Mouse (Mus musculus) embryo, embryonic 9.5 days (tissue): Measurements from ENCODE around the gene Nol12.

ENCODE experiments used
- DNase-seq: peaks from one replicate; pipeline ENCODE4 v3.0.0-alpha.2; 2017; ENCODE audit errors: extremely low spot score

The Nol12 gene

GRCm38 (mm10) chr15:78916052-78916826, 18.5 kb upstream of the Nol12 start:
- no peak for DNase-seq

DNA sequence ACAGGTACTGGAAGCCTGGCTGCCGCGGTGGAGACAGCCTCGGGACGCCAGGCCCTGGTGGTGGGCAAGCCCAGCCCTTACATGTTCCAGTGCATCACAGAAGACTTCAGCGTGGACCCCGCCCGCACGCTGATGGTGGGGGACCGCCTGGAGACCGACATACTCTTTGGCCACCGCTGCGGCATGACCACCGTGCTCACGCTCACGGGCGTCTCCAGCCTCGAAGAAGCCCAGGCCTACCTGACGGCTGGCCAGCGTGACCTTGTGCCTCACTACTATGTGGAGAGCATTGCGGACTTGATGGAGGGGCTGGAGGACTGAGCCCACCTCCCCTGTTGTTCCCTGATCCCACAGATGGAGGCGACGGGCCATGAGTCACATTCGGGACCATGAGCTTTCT, 16.6 kb upstream of the Nol12 start:
- no peak for DNase-seq

- DNase-seq = no peak
These were observed 14.8 kb upstream of the Nol12 start for GRCm38 (mm10) chr15:78919914-78920313.

DNA sequence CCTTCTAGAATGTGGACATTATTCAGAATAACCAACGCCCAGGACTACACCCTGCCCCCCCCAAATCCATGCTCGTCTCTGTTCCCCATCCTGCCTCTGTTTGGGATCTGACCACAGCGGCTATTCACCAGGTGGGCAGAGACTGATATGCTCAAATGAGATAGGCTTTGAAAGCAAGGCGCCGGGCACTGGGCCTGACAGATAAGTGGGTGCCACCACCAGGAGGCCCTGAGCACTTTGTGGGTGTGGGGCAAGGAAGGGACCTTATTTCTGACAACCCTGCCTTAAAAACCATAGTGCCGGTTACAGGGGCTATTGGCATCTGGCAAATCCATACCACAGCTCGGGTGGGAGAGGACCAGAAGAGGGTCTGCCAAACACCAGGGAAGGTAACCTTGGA, 12.0 kb upstream of the Nol12 start:
- no peak for DNase-seq

DNA sequence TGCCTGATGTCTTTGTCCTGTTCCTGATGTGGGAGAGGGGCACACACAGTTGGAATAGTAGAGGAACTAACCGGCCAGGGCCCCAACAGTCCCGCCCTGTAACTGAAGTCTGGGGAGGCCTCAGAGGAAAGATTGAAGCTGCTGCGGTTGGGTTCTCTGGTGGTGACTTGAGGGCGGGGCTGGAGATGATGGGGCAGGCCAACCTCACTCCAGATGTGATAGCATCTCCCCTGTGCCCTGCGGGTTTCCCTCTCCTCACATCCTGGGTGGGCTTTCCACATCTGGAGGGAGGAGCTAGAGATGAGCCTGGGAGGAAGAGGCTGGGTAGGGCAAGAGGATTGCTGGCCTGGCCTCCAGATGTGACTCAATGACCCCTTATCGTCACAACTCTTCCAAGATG, 11.1 kb upstream of the Nol12 start:
- DNase-seq = no peak

GRCm38 (mm10) chr15:78925129-78925528, 9.6 kb upstream of the Nol12 start:
- no peak for DNase-seq

GRCm38 (mm10) chr15:78926021-78926919, 8.5 kb upstream of the Nol12 start, which contains the start of gene Lgals1:
Gene Lgals1 (plus strand): TSS chr15:78926725.
- peak; percentile 81 for DNase-seq

- no peak for DNase-seq
These were observed 7.5 kb upstream of the Nol12 start for GRCm38 (mm10) chr15:78927021-78927787.

GRCm38 (mm10) chr15:78927788-78928457, 6.8 kb upstream of the Nol12 start:
- DNase-seq = peak; percentile 90

- no peak for DNase-seq
These were observed 6.2 kb upstream of the Nol12 start for GRCm38 (mm10) chr15:78928539-78928938.

- DNase-seq = no peak
These were observed 4.5 kb upstream of the Nol12 start for GRCm38 (mm10) chr15:78930192-78930706.

GRCm38 (mm10) chr15:78930801-78931426, 3.8 kb upstream of the Nol12 start:
- no peak for DNase-seq

DNA sequence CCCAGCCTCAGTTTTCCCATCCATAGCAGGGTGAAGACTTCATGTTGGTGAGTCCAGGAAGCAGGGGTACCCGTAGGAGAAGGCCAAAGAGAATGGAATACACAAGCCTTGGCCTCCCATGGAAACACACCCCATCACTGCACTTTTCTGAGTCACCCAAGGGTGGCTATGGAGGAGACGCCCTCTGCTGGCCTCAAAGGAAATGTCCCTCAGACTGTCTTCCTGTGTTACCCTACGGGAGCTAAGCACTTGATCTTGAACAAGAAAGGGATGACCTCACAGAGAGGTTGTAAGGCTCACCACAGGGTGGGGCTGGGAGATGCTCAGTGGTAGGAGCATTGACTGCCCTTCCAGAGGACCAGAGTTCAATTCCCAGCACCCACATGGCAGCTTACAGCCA, 3.2 kb upstream of the Nol12 start:
- no peak for DNase-seq

DNA sequence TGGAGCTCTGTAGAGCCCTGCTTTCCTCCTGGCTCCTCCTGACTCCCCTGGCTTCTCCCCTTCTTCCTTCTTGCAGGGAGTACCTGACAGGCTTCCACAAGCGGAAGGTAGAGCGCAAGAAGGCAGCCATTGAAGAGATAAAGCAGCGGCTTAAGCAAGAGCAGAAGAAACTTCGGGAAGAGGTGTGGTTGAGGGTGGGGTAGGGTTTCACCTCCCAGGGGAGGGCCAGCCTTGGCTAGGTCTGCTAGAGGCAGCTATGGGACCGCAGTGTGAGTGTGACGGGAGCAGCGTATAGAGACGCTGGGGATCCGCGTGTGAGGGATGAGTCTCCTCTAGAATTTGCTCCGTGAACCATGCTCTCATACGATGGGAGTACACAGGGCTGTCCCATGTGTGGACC, 1.7 kb downstream of the Nol12 start:
- no peak for DNase-seq

DNA sequence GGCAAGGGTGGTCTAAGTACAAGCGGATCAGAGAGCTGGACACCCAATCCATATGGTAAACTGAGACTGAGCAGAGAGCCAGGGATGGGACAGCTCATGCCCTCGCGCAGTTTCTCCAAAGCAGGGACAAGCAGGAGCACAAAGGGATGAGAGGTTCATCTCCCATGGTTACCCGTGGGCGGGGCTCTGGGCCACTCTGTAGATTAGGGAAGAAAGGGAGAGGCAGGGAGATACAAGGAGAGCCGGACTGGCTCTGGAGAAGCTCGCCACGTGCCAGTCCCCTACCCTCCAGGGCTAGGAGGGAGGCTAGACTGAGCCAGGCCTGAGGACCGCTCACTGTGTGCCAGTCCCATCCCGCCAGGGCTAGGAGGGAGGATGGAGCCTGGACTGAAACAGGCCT, 2.6 kb downstream of the Nol12 start:
- DNase-seq = no peak

- DNase-seq = no peak
These were observed 3.2 kb downstream of the Nol12 start for GRCm38 (mm10) chr15:78937963-78938362.

- DNase-seq = no peak
These were observed 5.6 kb downstream of the Nol12 start for GRCm38 (mm10) chr15:78940325-78940724.

- DNase-seq = peak; percentile 87
These were observed 7.9 kb downstream of the Nol12 start for GRCm38 (mm10) chr15:78942663-78943062.

DNA sequence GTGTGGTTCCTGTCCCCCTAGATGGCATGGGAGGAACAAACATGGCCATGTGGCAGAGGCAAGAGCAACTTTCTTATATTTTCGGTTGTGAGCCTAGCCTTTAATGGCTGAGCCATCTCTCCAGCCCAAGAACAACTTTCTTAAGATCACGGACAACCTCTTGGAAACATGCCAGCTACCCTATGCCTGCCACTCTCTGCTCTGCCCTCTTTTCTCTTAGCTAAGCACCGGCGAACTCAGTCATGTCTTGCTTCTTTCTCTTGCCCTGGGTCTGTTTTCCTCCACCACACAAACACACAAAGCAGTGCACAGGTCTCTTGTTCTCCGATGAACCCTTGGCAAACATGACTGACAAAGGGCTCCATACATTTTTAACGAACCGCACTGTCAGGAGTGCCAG, 11.5 kb downstream of the Nol12 start:
- no peak for DNase-seq

DNA sequence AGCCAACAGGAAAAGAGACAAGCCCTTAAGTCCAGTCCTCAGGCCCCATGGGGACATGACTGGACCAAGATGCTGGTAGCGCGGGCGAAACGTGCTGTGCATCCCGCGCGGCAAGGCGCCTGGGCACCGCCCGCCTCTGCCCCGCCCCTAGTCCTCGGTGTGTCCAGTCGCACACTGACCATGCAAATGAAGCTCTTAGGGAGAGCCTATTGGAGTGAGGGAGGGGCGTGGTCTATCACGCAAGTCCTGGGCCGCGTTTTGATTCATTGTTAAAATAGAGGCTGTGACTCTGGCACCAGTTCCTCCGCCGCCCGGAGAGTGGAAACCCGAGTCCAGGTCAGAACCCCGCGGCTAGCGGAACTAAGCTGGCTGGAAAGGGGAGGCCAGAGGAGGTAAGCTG, 12.9 kb downstream of the Nol12 start, which contains the start of gene Triobp:
TSS of gene Triobp (plus strand) at position 68 of the 400 bp plus-strand sequence.
- DNase-seq = peak; percentile 90
